Mouse (Mus musculus) bone marrow macrophage, adult 2 months (primary cell): ENCODE data around the gene Rrp7a.

Experiments used
- CTCF ChIP-seq: IDR thresholded peaks from 2 replicates; pipeline ENCODE4 v1.5.1; 2012; ENCODE audit warnings: low read depth, mild to moderate bottlenecking, low read length, moderate library complexity
- POLR2A ChIP-seq: IDR thresholded peaks from 2 replicates; pipeline ENCODE4 v1.6.1; 2012; ENCODE audit warnings: mild to moderate bottlenecking, low read depth, low read length, borderline replicate concordance

- TF ChIP-seq CTCF: no peak
- TF ChIP-seq POLR2A: no peak
Observed at GRCm38 (mm10) chr15:83111874-83112273, 10.7 kb downstream of the Rrp7a start.
